Mouse (Mus musculus): ENCODE data around the gene Sgpp2.

The Sgpp2 gene

DNA sequence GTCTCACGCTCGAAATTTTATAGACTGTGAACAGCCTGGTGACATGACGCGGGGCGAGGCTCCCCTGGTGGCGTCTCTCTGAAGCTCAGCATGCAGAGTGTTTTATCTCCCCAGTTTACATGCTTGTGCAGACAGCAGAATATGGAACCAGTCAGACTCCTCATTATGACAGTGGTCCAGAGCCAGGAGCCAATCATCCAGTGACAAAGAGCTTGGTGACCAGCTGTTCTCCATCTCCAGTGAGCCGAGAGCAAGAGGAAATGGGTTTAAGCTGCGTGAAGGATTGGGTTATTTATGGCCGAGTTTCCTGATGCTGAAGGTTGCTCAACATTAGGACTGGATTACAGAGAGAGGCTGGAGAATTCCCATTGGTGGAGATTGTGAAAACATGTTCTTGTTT, 28.1 kb downstream of the Sgpp2 start:
- in situ Hi-C loops (cut with MboI, MseI) = no loop called here

DNA sequence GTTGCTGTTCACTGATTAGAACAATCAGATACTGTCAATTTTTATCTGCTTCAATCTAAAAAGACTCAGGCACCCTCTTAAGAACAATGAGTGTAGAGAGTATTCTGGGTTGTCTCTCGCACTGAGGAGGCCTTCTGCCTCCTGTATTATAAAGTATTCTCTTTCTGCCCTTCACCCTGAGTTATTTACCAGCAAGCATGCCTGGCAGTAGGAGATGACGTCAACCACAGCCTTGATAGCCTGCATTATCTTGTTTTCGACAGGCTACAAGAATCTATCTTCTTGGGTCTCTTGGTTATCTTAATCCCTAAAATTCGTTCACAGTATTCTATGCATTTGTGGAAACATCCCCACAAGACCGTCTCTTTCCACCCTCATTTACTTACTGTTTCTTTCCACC, 29.8 kb downstream of the Sgpp2 start:
- in situ Hi-C loops (cut with MboI, MseI) = no loop called here

DNA sequence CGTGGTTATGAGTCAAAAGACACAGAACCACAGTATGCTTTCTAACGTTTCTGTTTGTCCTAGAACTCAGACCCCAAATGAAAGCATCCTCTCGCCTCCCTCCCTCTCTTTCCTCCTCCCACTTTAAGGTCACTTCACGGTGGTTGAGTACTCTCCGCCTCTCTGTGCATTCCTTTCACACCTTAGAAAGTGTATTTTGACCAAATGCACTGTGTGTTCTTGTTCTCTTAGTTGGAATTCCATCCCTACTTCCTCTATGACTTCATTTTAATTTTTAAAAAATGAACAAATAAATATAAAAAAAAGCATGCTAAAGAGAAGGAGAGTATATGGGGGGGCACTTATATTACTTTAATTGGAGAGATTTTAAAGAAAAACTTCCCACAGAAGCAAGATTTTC, 30.4 kb downstream of the Sgpp2 start:
- in situ Hi-C loops (cut with MboI, MseI) = no loop called here

DNA sequence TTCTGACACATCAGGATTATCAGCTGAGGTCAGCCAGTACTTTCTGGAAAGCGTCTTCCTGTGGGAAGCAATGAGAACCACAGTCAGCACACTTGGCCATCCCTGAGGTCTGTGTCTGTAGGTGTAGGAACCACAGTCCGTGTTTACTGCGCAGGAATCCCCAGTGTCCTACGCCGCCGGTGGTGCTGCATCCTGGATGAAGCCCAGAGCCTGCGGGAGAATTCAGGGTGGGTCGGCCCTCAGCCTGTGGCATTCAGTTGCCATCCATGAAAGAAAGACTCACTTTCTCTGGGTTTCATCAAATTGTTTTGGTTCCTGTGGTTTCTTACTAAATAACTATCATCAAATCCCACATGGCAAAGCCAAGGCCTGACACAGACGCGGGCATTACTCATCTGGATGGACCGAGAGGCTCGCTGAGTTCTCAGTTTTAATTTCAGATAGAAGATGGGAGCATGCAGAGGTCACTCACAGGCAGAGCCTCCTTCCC, 37.2 kb downstream of the Sgpp2 start:
- in situ Hi-C loops (cut with MboI, MseI) = loop anchor here in 1 of 2 experiments (5.0 kb wide), 1 partner anchor 90 kb away; no protein-coding TSS in a partner anchor

DNA sequence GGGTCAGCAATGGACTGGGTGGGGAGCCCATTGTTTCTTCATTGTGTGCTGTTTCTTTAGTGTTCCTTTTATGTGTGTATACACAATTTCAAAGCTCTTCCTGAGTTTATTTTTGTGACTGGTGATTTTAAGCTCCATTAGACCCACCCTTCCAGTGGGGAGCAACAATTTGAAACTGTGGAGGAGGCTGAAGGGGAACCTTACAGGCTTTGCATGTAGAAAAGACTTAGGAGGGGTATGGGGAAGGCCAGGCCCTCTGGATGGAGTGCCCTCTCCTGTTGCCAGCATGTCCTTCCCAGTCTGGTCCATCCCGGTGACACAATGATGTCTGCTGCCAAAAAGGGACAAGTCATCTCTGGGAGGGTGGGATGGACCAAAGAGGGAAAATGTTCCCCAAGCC, 39.1 kb downstream of the Sgpp2 start:
- in situ Hi-C loops (cut with MboI, MseI) = loop anchor here in 1 of 2 experiments (5.0 kb wide), 1 partner anchor 92 kb away; no protein-coding TSS in a partner anchor

DNA sequence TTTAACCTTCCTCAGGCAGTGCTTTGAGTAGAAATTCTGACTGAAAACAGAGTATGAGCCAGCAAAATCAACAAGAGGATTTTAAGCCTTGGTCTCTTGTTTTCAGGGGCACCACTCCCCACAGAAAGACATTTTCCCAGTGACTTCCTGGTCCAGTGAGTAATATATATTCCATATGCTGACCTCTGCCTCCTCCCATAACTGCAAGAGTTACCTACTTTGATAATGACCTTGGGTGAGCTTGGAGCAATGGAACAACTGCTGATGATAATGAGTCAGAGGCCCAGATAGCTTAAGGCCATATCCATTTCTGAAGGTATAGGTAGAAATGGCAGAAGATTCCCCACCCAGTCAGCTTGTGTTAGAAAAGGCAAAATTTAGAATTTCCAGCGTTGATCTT, 43.1 kb downstream of the Sgpp2 start:
- in situ Hi-C loops (cut with MboI, MseI) = no loop called here

DNA sequence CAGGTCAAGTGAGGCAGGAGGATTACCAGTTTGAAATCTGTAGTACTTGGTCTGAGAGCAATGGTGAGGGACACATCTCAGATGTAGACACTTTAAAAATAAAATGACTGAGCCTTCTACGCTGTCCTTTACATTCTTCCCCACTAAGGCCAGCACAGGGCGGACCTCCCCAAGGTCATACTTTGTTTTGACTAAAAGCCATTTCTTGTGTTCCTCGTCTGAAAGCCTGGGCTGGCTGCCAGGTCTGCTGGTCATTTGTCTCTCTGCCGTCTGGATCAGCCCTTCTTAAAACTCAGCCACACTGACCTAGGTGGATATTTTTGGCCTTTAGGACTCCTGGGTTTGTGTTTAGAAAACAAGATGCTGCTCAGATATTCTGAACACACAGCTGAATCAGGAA, 45.0 kb downstream of the Sgpp2 start:
- in situ Hi-C loops (cut with MboI, MseI) = no loop called here

DNA sequence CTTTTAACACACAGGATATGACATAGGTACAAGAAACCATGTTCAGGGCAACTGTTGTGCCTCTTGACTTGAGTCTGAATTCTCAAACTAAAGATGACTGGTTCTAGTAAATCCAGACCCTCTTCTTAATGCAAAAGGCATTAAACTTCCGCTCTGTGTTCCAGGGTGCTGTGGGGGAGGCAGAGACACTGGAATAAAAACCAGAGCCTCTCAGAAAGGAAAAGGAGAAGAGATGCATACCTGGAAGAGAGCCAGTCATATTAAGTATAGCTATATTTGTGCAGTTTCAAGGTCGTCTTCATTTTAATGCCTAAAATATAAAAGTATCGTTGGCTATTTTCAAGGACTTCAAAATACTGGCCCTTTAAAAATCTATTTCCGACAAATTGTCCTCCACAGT, 47.3 kb downstream of the Sgpp2 start:
- in situ Hi-C loops (cut with MboI, MseI) = no loop called here

DNA sequence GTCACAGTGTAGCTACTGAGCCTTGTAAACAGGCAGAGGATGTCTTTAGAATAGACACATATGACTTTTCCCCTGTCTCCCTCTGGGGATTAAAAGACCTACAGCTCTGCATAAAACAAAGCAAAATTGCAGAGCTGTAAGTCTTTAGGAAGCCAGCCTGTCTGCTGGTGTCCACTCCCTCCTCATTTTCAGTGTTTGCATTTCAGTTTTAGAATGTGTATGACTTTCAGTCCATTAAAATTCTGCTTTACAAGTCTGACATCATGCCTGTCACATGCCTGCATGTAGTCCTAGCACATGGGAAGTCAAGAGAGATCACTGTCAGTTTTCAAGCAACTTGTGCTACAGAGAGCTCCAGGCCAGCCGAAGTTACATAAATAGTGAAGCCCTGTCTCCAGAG, 47.7 kb downstream of the Sgpp2 start:
- in situ Hi-C loops (cut with MboI, MseI) = no loop called here

DNA sequence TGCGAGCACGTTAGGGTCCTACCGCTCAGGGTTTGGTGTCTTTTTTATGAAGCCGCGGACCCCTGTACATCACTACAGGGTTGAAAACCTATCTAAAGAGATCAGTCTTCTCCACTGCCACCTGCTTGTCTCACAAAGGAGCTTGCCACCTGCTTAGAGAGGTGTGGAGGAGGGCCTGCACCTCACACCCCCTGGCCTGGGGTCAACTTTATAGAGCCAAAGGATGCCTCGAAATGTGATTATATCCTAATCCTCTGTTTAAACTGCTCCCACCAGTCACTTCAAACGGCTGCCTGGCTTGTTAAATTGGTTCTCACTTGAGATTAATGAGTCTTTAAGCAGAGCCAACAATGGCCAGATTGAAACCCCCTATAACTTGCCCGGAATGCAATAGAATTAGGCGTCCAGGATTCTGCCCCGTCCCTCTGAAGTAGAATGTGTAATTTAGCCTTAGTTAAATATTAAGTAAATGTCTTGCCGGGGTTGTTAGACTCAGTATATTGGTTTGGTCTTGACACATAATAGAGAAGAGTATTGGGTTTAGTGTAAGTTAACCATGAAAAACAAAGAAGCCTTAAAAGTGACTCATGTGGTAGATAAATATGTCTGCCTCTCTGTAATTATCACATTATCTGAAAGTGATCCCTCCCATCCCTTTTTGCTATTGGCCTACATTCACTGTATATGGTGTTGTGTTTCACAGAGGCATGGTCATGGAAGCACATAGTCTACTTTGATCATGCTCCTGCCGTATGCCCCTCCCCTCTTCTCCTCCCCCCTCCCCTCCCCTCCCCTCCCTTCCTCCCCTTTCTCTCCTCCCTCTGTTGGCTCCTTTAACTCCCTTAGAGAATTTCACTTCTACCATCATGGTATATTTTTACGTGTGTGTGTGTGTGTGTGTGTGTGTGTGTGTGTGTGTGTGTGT, 54.1 kb downstream of the Sgpp2 start:
- in situ Hi-C loops (cut with MboI, MseI) = no loop called here

DNA sequence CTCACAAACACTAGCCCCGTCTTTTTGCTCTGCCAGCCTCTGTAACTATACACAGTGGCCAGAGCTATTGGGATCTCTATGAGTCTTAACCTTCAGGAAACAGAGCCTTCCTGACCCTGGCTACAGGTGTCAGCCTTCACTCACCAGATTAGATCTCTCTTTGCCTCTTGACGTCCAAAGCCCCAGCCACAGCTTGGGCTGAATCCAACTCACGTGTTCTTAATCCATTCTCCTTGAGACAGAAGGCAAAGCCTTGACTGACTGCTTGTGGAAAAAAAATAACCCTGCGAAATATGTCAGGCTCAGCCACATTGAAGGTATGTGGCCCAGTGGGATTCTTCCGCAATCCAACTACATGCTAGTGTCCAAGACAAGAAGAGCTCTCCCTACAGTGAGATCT, 57.7 kb downstream of the Sgpp2 start:
- in situ Hi-C loops (cut with MboI, MseI) = no loop called here

DNA sequence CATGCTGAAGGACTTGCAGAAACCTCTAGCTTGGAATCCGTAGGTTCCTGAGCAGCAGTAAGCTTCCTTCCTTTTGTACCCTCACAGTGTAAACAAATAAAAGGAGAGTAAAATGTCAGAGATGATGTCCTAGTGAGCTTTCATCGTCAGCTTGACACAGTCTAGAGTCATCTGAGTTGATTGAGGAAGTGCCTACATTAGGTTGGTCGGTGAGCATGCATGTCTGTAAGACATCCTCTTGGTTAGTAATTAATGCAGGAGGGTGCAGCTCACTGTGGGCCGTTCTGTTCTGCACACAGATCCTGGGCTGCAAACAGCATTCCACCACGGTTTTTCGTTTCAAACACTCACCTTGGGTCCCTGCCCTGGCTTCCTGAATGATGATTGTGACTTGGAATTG, 60.0 kb downstream of the Sgpp2 start:
- in situ Hi-C loops (cut with MboI, MseI) = no loop called here

DNA sequence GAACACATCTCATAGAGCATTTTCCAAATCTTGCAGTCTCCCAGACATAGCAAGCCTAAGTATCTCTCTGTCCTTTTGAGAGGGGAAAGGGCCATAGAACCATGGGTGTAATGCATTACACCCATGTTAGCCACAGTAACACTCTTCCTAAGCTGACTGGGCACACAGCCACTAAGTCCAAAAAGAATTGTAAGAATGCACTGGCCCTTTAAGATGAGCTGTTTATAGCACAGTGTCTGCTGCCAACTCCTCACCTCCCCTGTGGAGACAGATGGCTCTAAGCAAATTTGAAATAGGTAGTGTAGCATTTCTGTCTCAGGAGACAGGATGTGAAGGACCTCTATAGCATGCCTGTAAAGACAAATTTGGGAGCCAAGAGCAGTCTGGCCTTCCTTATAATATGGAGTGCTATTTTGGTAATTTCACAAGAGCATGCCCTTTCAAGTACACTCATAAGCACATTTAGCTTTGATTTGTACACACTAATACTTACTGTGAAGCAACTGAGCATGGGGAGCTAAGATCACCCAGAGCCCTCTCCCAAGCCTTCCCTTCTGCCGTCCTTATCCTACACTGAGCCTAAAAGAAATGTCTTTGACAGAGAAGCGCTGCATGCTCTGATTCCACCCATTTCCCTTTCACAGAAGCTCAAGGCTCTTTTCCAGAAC, 61.6 kb downstream of the Sgpp2 start:
- in situ Hi-C loops (cut with MboI, MseI) = no loop called here

DNA sequence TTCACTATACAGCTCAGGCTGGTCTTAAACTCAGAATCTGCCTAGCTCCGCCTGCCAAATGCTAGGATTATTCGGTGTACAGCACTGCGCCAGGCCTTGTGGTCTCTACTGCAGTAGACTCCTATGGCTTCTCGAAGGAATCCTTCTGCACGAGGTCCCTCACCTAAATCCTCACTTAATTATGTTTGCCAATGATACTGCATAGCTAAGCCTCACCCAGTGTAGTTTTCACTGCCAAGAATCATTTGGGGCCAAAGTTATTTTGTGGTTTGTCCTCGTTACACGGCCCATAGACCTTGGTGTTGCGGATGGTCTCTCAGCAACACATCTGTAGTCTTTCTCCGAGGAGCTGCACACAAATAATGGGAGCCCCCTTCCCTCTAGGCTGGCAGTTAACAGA, 62.2 kb downstream of the Sgpp2 start:
- in situ Hi-C loops (cut with MboI, MseI) = no loop called here

DNA sequence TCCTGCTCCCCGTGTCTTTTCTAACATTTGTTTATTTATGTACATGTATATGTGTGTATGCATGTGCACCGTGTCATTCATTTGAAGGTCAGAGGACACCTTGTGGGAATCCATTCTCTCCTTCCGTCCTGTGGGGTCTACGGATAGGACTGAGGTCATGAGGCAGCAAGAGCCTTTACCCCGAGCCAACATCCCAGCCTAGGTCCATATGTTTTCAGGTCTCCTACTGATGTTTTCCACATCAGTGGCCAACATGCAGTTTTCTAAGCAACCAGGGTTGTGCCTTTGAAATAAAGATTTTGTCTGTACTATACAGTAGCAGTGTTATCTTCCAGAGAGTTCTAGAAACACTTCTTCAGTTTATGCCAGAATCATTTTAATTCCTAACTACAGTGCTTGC, 63.7 kb downstream of the Sgpp2 start:
- in situ Hi-C loops (cut with MboI, MseI) = no loop called here

DNA sequence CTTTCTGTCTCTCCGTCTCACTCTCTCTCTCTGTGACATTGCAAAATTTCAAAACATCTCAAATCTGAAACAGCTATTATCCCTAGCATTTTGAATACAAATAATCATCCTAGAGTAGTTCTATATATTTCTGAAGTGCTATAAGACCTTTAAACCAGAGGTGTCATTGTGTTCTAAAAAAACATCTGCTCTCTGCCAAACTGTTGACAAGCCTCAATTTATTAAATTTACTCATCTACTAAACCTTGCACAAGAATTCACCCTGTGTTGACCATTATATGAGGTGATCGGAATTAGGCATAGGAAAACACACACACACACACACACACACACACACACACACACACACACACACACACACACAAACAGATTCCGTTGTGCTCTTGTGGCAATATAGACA, 64.9 kb downstream of the Sgpp2 start:
- in situ Hi-C loops (cut with MboI, MseI) = no loop called here

DNA sequence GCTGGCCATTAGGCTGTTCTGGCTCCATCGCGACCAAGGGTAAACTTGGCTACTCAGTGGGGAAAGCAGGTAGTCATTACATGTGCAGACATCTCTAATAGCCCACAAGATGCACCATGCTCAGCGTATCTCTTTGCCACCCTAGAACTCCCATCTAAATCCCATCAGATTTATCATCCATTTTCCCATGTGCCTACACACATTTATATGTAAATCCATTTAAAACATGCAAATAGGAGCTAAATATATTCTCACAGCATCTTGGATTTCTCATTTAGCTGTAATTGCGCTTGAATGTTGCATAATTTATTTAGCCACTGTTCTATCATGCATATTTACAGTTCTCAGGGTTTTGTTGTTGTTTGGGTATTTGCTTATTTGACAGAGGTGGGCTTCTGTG, 70.8 kb downstream of the Sgpp2 start:
- in situ Hi-C loops (cut with MboI, MseI) = no loop called here

DNA sequence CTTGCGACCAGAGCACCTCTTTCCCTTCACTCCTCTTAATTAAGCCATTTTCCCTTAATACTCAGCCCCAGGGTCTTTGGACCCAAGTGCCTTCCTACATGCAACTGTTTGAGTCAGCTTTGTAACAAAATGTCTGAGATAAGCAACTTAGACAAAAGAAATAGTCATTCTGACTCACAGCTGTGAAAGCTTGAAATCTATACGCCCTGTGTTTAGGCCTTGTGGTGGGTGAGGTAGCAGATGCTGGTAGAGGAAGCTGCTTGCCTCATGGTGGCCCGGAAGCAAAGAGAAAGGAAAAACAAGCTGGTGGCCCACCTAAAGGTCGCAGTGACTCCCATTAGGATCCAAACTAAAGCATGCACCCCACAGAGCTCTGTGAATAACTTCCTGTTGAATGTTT, 77.7 kb downstream of the Sgpp2 start:
- in situ Hi-C loops (cut with MboI, MseI) = no loop called here

DNA sequence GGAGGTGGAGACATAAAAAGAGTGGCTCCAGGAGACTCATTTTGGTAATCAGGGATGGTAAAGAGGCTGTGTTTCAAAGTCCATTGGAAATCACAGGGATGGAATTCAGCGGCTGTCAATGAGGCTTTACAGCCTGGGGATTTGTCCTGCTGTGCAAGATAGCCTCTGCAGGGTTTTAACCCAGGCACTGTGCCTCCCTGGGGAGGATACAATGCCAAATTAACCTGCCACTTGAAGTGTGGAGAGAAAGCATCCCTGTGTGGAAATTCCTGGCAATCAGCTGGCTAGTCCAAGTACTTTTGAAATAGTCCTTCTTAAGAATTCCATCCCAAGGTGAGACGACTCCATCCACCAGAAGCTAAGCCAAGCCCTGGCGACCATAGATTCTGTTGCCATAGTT, 78.7 kb downstream of the Sgpp2 start:
- in situ Hi-C loops (cut with MboI, MseI) = no loop called here

DNA sequence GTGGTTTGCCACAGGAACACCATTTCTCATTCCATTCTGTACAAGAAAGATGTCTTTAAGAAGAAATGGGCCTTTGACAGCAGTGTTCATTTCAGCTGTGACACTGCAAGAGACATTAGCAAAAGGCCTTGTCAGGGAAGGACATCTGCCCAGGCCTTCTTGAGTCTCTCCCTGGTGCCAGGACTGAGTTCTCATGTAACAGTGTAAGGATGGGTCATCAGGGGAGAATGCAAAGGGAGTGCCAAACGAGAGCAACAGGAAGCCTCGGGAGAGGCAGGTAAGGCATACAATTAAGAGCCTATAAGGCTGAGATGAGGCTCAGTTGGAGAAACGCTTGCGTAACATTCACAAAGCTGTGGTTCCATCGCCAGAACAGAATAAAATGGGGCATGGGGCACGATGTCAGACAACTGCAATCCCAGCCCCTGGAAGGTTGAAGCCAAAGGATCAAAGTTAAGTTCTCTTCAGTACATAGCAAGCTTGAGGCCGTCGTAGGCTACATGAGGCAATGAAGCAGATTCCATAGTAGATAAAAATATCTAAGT, 85.1 kb downstream of the Sgpp2 start:
- in situ Hi-C loops (cut with MboI, MseI) = loop anchor here (10.0 kb wide), 2 partner anchors 420 to 510 kb away; no protein-coding TSS in a partner anchor

DNA sequence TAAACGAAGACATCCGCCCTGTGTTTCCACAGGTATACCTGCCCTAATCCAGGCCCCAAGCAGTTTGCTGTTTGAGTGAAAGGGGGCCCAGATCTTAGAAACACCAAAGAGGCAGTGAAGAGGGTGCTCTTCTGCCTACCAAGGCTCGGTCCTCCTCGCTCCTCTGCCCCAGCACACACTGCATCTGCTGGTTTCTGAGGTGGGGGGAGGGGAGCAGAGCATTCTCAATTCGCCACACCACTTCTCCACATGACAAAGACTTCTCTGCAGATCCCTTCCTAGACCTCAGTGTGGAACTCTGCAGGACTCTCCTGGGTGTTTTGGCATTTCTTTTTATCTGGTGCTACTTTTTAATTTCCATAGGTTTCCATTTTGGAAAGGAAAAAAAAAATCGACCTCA, 85.6 kb downstream of the Sgpp2 start:
- in situ Hi-C loops (cut with MboI, MseI) = loop anchor here (10.0 kb wide), 2 partner anchors 421 to 509 kb away; no protein-coding TSS in a partner anchor

DNA sequence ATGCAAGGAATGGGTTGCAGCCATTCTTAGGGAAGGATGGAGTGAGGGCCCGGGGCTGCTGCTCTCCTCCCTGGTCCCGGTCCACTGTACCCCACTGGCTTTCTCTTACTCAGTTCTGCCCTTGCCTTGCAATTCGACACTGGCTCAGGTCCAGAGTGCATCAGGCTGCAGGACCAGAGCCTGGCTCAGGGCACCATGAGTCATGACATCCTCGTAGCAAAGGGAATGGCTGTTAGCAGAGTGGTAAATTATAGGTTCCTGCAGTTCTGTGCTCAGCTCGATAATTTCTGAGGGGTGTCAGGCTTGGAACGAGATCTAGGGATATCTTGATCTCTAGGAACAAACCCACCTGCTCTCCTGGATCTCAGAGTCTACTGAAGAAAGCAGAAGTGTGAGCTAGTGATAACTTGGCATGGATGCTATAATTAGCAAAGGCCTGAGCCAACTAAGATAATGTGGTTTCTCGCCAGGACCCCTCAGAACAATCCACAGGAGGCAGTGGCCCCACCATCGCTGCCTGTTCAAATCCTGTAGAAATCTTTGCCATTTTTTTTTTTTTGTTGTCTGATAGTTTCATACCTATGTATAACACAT, 86.3 kb downstream of the Sgpp2 start:
- in situ Hi-C loops (cut with MboI, MseI) = loop anchor here (10.0 kb wide), 2 partner anchors 422 to 508 kb away; no protein-coding TSS in a partner anchor

Measured in T-helper 17 cell (primary cell).